Mouse (Mus musculus) C3H10T1/2 (cell line): ENCODE results near the gene Gm9112. TPM values are rescaled to one million over a fixed set of nuclear protein-coding genes. Genes with fewer than 3 reads are reported as not detected.

ENCODE experiments used
- polyA plus RNA-seq, 2 experiments: library from polyadenylated mRNA; unstranded; fragments of >200 nt; fragmentation: generic; extraction: Trizol; gene quantifications; one replicate each; pipeline ENCODE4 v1.2.1; 2012; ENCODE audit warnings: missing spikeins in 2 of 2

The Gm9112 gene
- polyA plus RNA-seq = not detected

GRCm38 (mm10) chrX:102707535-102707934 is at the start of gene Gm9112, which contains the start of gene Dmrtc1b:
Gene Gm9112, minus strand, starts transcription at chrX:102707635.
Gene Dmrtc1b, plus strand, starts transcription at chrX:102707865.

DNA sequence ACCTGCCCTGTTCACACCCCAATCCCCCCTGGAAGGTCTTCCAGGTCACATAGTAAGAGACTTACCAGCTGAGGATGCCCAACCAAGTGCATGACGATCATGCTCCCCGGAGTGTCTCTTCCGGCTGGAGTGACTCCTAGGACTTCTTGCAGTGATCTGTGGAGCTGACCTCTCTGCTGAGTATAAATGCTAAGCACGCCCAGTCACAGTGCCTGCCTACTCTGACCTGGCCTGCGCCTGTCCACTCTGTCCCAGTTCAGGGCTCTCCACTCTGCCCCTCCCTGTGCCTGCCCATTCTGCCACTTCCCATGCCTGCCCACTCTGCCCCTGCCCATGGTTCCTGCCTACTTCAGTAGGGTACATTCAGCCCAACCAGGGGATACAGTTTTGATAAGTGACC is 20.6 kb downstream of the Gm9112 start, which contains the start of gene Gm3880:
TSS of gene Gm3880 (minus strand) at position 101 of the 400 bp plus-strand sequence.

Other genes with a start within 250 kb of the Gm9112 start
- 10 to 100 TPM in 1 of 2 experiments, 1 to 10 TPM in 1; 1.4 to 13.0 TPM for gene Hdac8, start 202.3 kb downstream of the Gm9112 start, polyA plus RNA-seq
- 1 to 10 TPM in 1 of 2 experiments, under 1 TPM in 1; 0.57 to 4.3 TPM for gene Phka1, start 63.4 kb downstream of the Gm9112 start, polyA plus RNA-seq
- gene Gm3880, start 20.7 kb downstream of the Gm9112 start, polyA plus RNA-seq = not detected
- gene Dmrtc1b, start 230 bp upstream of the Gm9112 start, polyA plus RNA-seq = not detected
- not detected for gene Dmrtc1c1, start 95.3 kb upstream of the Gm9112 start, polyA plus RNA-seq
- gene Dmrtc1c2, start 147.0 kb upstream of the Gm9112 start, polyA plus RNA-seq = not detected
- gene 1700031F05Rik, start 160.3 kb upstream of the Gm9112 start, polyA plus RNA-seq = not detected
- gene Dmrtc1a, start 201.1 kb upstream of the Gm9112 start, polyA plus RNA-seq = not detected
- gene 1700011M02Rik, start 201.3 kb upstream of the Gm9112 start, polyA plus RNA-seq = not detected
- not detected for gene 1700018G05Rik, start 220.7 kb upstream of the Gm9112 start, polyA plus RNA-seq